Mouse (Mus musculus) layer of hippocampus, adult 18-20 months (tissue): ENCODE results near the gene Fam243. TPM values are rescaled to one million over a fixed set of nuclear protein-coding genes. Genes with fewer than 3 reads are reported as not detected.

Experiments
- DNase-seq, 2 experiments: peaks; one replicate each; pipeline ENCODE4 v3.0.0; 2022; ENCODE audit warnings: low spot score in 2 of 2
- total RNA-seq, 2 experiments: library from RNA; stranded (reverse); gene quantifications; 2 replicates each; pipeline ENCODE4 v1.2.3; 2021

The Fam243 gene
- total RNA-seq, 2 experiments from 2014 or later, result not detected

DNA sequence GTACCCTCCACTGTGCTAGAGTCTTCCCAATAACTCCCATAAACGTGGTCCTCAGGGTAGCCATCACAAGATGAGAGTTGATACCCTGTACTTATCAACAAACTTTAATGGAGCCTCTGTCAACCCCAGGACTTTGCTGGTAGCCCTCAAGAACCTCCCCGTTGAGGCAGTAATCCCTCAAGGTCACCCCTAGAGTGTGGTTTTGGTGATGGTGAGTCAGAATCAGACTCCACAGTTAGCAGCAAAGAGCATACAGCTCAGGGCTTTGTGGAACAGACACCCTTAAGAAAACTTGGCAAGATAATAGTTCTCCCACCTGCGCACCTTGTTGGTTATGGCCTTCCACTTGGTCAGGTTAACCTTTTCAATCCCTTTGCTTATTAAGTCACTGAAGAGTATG lies 880 bp downstream of the Fam243 start:
- no peak for DNase-seq

DNA sequence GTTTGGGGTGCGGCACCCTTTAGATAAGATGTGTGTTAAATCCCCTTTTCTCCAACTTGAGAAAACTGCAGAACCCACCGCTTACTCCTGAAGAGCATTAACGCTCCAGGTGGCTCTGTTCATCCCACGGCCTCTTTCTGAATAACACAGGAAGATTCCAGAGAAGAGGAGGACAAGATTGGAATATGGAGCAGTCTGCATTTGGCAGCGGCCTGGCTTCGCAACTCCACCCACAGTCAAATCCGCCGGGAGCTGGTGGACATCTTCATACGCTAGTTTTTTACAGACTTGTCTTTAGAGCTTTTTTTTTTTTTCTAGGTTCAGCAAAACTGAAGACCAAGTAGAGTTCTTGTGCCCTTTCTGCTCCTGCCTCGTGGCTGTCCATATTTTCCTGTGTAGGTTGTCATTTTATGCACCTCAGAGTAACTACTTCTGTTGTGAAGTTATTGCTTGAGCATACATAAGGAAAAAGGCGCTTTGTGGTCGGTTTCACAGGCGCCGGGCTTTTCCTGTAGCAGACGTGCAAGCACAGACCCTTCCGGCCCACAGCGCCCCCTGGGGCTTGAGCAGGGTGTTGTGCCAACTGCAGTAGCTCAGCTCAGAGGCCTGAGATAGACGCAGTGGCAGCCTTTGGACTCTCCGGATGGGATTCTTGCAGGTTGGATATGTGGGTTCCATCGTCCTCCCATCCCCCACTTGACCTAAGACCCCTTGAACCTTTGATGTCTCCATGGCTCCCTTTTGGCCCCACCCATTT lies 1.7 kb downstream of the Fam243 start:
- peak in 1 of 2 experiments; percentile 25 for DNase-seq

DNA sequence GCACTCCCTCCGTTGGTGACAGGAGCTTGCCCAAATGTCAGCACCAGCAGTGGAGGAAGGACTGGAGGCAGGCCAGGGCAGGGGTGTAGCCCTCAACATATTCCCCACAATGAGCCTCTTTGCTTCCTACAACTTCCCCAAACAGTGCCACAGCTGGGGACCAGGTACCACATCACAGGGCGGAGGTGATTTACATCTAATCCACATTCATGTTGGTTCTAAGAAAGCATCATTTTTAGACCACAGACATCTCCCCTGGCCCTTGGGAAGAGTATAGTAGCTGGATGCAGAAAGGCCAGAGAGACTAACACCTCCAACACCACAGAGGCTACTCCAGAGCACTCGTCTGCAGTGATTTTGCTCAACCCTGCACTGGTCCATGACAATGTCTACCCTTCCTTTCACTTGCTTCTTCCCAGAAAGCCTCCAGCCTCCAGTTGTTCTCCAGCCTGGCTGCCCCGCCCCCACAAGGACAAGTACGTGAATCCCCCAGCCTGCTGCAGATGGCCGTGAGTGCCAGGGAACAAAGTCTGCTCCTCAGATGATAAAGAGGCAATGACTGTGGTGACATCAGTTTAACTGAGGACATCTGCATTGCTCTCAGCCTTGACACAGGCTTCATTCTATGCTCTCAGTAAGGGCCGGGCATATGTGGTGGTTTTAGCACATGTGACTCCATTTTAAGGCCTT lies 5.0 kb downstream of the Fam243 start:
- DNase-seq, result no peak

DNA sequence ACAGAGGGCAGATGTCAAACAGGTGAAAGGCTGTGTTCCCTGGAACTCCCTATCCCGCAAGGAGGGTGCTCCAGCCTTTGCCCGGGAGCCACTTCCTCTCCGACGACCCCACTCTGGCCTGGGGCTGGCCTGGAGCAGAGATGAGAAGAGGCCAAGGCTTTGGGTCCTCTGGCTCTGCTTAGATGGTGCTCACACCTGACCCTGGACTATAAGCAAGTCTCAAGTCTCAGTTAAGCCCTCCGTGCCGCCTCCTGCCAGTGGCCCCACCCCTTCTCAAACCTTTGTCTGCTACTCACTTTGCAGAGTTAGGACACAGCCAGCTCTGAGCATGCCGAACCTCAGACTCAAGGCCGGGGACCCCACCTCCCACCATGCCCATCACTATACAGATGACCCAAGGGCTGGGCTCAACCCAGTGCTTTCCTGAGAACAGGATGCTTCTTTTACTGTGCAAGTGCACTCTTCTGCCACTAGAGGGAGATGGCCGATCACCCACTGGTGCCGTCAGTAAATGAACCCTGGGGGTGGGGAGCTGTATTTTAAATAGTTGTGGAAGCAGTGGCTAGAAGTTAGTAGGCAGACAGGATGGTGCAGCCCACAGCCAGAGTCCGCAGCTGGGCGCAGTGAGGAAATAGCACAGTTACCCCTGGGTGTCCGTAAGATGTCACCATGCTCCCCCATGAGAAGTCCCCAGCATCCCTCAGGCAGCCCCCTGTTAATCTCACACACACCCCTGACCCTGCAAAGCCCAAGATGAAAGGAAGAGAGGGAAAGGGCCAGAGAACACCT lies 7.1 kb downstream of the Fam243 start:
- peak in 1 of 2 experiments; percentile 51 for DNase-seq

DNA sequence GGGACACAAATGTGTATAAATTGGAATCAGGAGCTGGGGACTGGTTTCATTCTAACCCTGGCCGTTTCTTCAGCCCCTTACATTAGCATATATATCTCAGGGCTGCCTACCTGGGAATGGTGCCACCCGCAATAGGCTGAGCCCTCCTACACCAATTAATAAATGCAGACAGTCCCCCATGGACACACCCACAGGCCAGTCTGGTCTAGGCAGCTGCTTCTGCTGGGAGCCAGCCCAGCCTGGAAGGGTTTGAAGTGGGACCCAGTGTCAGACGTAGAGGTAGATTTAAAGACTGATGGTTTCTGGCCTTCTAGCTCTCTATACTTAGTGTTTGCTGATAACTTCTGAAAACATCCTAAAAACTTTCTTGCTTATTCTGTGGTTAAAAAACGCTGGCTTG lies 12.1 kb downstream of the Fam243 start:
- no peak for DNase-seq

DNA sequence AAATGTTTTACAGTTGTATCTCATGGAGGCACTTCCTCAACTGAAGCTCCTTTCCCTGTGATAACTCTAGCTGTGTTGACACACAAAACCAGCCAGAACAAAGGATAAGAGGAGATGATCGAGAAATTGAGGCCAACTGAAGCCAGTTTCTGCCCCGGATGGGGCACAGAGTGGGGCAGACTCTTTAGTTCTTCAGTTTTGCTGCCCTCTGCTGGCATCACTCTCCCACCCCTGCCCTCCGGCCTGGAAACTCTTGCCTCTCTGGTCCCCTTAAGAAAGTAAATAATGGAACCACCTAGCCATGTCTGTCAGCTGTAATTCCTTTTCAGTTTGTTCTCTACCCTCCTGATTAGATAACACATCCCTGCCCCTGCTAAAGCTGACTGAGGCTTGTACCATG lies 13.3 kb downstream of the Fam243 start:
- no peak for DNase-seq

DNA sequence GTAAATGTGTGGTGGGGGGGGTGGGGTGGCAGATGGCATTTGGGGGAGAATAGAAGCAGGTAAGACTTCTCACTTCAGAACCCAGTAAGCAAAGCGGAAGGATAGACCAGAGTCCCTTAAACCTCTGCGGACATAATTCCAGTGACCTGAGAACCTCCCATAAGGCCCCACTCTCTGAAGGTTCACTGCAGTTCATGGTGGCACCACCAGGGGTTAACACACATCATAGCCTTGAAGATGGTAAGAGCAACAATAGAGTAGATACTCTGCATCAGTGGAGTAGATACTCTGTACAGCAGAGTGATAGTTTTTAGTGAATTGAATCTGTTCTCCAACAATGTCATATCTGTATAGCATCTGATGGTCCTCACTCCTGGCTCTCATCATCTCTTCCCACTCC lies 15.7 kb downstream of the Fam243 start:
- no peak for DNase-seq

DNA sequence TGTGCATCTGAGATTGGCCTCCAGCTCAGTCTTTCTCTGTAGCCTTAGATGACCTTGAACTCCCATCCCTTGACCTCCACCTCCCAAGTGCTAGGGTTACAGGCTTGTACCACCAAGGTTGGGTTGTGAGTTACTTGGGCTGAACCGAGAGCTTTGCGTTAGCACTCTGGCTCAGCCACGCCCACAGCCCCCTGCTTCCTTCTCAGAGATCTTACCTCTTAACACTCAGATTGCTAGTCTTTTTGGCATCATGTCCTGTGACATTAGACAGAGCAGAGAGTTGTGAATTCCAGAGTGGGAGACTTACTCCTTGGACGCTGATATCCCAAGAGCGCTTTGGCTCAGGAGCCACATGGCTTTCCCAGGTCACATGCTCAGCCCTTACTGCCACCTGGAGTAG lies 18.7 kb downstream of the Fam243 start:
- no peak for DNase-seq

DNA sequence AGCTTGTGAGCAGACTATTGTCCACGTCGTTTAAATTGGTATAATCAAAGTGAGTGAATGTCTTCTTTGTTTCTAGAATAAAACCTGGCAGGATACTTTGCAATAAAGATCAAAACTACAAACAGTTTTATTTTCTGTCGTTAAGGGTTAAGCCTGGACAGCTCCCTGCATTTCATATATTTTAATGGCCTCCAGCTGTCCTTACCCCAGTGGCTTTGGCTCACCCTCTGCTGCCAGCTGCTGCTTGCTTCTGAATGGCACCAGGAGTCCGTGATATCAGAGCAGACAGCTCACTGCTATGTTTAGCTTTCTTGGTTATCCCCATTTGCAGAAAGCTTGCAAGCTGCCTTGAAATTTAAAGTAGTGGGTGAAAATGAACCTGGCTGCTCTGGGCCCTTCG lies 19.3 kb downstream of the Fam243 start:
- no peak for DNase-seq

DNA sequence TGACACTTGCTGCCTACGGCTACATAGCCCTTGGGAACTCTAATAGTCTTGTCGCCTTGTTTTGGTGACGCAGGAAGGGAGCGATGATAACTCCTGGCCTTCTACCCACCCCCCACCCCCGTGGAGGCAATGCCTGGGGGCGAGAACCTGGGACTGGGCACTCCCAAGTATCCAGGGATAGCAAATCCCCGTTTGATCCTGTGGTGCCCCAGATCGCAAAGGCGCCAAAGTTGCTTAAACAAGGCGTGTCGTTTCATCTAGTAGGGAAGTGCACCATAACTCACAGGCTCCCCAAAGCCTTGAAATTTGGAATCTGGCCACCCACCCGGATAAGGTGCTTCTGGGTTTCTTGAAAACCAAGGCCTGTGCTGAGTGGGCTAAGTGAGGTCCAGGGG lies 19.8 kb downstream of the Fam243 start:
- DNase-seq, result no peak

DNA sequence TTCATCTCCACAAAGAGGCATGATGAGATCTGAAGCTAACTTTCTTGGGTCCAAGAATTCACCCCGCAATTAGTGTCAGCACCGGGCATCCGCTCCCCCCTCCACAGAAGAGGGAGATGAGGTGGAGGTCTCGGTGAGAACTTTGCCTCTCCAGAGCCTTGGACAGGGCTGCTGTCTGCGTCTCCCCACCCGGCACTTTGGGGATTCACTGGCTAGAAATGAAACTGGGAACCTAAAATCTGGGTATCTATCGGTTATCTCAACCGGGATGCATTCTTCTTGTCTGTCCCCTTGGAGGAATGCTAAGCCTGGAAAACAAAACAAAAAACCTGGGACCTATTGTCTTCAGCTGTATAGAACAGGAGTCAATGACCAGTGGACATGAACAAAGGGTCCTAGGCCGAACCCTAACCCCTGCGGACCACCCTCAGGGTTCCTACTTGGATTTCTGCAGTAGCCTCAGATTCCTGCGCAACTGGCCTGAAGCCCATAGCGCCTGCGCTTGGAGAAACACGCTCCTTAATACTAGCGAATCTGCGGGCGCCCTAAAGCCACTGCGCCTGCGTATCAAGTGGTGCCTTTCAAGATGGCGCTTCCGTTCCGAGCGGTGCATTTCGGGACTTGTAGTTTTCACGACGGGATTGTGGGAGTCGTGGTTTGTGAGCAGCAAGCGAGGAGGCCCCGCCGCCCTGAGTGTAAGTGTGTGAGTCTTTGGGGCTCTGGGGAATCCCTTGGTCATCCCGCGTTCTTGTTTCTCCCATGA lies 20.4 kb downstream of the Fam243 start, which contains the start of gene Smim11:
TSS of gene Smim11 (plus strand) at position 638 of the 763 bp plus-strand sequence.
- DNase-seq, result peak; percentile 94 to 98

DNA sequence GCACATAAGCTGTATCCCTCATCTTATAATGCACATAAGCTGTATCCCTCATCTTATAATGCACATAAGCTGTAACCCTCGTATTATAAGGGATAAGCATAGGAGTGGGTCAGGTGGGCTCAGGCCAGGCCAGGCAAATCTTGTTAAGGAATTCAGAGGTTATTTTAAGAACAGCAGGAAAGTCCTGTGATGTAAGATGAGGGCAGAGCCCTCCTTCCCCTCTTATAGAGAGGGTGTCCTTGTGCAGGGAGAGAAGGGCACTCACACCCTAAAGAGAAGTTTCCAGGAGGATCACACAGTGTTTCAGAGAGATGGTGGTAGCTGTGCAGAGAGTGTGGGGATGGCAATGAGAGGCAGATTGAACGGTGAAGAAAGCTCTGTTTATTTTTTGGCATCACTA lies 25.9 kb downstream of the Fam243 start:
- DNase-seq, result no peak

DNA sequence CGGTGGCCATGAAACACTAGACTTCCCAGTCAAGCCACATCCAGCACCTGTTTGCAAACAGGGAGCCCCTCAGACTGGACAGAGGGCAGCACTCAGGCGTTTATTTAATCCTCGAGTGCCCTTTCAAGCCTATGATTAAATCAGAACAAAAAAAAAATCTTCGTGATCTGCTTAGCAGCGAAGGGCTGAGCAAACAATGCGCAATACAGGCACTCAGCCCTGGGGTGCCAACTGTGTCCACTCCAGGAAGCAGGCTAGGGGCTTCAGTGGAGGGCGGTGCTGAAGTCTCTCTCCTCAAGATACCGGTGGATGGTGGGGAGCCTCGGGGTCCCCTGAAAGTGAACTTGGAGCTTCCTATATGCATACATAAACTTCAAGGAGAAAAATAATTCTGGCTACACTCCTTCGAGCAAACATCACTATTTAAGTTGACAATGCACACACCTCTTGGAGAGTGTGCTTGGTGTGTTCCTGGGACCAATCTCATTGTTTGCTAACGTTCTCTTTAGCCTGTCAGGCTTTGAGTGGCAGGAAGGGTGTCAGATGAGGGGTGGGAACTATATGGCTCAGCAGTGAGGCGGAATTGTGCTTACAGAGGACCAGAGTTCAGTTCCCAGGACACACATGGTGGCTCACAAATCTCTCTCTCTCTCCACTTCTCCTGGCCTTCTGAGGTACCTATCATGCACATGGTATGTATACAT lies 26.8 kb downstream of the Fam243 start:
- DNase-seq, result no peak

DNA sequence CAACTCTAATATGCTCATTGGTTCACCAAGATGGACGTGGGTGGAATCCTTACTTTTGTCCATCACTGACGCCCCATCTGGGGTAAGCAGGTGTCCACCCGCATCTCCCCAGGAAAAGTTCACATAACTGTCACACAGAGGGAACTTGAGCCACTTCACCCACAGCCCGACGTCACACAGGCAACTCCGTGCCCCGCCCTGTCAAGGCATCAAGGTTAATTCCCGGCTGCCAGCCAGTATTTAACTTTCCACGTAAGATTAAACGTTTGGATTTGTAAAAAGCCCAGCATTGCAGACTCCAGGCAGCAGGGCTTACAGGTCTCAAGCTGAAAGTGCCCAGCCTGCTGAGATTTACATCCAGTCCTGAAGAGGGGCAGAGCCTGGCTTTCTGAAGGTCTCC lies 29.1 kb downstream of the Fam243 start, which contains the start of gene Kcne2:
TSS of gene Kcne2 (plus strand) at position 289 of the 400 bp plus-strand sequence.
- no peak for DNase-seq

DNA sequence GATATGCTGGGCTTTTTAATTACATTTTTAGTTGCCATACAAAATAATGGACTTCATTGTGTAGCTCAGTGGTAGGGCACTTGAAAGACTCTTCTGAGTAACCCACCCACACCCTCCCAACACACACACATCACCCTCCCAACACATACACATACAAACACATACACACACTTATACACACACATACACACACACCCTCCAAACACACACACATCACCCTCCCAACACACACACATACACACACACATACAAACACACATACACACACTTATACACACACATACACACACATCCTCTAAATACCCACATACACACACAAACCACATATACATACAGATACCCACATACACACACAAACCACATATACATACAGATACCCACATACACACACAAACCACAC lies 31.2 kb downstream of the Fam243 start:
- DNase-seq, result no peak

DNA sequence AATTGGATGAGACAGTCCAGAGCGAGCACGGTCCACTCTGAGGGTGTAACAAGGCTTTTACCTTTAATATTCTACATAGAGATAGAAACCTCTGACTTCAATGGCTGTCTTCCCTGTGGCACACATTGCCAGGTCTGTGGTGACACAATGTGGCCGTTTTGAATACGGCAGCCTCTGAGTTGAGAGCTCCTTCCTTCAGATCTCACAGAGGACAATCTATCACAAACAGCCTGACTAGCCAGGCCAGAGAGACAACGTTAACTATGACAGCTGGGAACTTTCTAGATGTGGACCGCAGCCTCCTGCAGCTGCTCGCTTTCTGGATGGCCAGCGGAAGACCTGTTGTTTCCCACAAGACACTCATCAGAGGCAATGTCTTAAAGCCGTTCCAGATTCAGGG lies 32.5 kb downstream of the Fam243 start:
- DNase-seq, result peak in 1 of 2 experiments; percentile 41

DNA sequence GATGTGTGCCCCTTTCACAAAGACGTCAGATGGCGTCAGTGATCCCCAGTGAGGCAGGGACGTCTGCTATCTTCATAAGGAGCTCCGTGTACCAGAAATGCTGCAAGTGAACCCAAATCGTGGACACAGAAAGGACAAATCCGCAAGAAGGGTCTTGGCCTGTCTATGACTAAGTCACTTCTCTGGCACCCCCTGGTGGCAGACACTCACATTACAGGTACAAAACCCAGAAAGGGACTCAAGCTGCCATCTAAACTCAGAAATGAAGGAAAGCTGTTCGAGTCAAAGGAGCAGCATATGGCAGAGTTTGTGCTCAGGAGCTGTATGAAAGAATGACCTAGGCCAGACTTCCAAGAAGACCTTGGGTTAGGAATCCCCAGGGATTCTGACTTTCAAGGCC lies 34.6 kb downstream of the Fam243 start:
- peak; percentile 75 to 92 for DNase-seq

DNA sequence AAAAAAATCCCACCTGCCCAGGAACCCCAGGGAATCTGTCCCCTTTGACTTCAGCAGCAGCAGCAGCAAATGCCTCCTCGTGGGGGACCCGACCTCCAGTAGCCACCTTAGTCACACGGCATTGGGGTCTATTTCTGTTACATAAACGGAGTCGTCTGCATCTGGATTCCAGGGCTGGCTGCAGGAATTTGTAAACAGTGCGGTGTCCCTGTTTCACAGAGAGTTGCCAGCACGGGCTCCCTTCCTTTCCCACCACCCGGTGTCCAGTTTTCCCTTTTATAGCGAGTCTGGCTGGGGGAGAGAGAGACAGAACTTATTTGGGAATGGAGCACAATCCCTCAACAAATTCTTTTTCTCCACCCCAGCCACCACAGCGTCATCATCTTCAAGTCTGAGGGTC lies 36.2 kb downstream of the Fam243 start:
- DNase-seq, result no peak

DNA sequence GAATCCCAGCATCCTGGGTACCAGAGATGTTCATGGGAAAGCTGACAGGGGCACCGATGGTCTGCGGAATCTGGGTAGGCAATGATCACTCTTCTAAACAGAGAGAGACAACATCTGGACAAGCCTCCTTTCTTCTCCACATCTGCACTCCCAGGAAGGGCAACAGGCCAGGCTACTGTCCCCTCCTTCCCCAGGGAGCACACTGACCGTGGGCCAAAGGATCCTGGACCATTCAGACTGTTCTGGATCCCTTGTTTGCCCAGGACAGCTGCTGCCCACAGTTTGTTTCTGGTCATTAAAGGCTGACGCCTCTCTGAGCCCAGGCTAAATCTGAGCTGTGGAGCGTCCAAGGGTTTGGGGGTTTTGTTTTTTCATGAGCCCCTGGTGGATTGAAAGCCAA lies 38.6 kb downstream of the Fam243 start:
- DNase-seq, result no peak

DNA sequence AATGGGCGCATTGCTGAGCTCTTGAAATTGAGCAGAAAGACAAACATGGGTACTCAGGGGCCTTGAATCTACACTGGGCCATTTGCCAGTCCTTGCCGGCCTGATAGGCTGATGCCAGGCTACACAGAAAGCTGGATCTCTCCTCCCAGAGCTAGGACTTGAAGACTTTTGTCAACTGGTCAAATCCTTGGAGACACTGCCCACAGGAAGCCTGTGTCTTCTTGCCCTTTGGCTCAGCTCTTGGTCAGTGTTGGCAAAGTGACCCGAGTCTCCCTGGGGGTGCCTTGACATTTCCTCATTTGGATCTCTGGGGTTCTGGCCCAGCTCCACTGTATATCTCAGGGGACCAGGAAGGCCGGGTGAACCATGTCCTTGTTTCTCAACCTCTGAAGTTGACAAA lies 45.7 kb downstream of the Fam243 start:
- DNase-seq, result no peak

DNA sequence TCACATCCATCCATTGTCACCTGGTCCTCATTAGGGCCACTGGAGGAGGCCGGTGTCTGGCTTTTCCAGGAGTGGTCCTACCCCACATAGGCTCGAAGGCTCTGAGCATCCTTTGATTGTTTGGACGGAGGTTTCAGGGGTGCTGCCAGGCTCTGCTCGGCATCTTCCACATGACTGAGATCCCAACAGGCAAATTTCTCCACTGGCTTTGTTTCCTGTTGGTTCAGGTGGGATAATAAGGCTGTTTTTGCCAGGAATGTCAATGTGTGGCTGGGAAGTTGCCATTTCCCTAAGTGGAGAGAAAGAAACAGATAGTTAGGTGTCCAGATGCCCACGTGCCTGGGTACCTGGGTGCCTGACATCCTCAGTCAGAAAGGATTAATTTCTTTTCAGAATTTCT lies 46.7 kb downstream of the Fam243 start:
- no peak for DNase-seq
